Comparison of ENCODE assay signal across 2 mouse cellular contexts in the genomic region with DNA sequence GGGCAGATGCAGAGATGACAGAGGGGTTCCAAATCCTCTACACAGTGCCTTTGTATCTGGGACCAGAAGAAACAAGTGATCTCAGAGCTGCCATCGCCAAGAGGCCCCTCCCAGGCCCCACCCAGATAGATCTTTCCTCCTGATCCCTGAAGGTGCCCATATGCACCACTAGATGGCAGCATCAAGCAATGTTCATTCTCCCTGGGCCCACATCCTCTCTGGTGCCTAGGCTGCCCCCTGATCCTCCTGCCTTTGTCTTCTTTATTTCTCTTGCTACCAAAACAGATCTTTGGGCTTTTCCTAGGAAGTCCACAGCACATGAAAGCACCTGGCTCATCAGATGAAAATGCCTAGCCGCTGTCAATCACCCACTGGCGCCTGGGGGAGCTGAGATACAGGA.
A peak's percentile ranks its signal among the peaks of the same experiment; 100 is the strongest.
TF ChIP-seq lines count a peak whose summit lies in the region.

No protein-coding gene starts in this region.

TF ChIP-seq in CH12.LX, 34 proteins besides CTCF, POLR2A, EP300 and RAD21:
- no peak for TF ChIP-seq JUN (IDR thresholded peaks at IDR 0.05; ENCODE audit: insufficient read depth, low read depth, low read length)
- no peak for TF ChIP-seq KAT2A (IDR thresholded peaks at IDR 0.05; ENCODE audit: insufficient replicate concordance, low read length)
- TF ChIP-seq MYC (IDR thresholded peaks at IDR 0.05; ENCODE audit: low read depth, low read length), result 0 out of 2 replicates have a peak, but pooled peaks have one; percentile 24
- TF ChIP-seq MAX (IDR thresholded peaks at IDR 0.05; ENCODE audit: low read length), result no peak
- TF ChIP-seq CHD2 (IDR thresholded peaks at IDR 0.05; ENCODE audit: low read length), result no peak
- no peak for TF ChIP-seq USF1 (IDR thresholded peaks at IDR 0.05; ENCODE audit: low read depth, low read length)
- TF ChIP-seq SIN3A (IDR thresholded peaks at IDR 0.05; ENCODE audit: low read length), result no peak
- peak; percentile 70 for TF ChIP-seq NRF1 (IDR thresholded peaks at IDR 0.05; ENCODE audit: low read depth, low read length)
- peak; percentile 38; the same call in 1 of the 2 replicates for TF ChIP-seq MEF2A (IDR thresholded peaks at IDR 0.05; ENCODE audit: borderline replicate concordance, low read depth, low read length)
- peak; percentile 91 for TF ChIP-seq ZC3H11A (IDR thresholded peaks at IDR 0.05; ENCODE audit: low read depth, low read length)
- TF ChIP-seq TCF12 (IDR thresholded peaks at IDR 0.05; ENCODE audit: low read depth, low read length), result peak; percentile 15; the same call in 1 of the 2 replicates
- TF ChIP-seq ELF1 (IDR thresholded peaks at IDR 0.05; ENCODE audit: low read depth, low read length), result peak; percentile 23; the same call in 1 of the 2 replicates
- peak; percentile 96 for TF ChIP-seq MAZ (IDR thresholded peaks at IDR 0.05; ENCODE audit: low read depth, low read length)
- TF ChIP-seq E2F4 (IDR thresholded peaks at IDR 0.05; ENCODE audit: insufficient replicate concordance, low read depth, low read length), result no peak
- peak; percentile 59; the same call in 1 of the 2 replicates for TF ChIP-seq IRF4 (IDR thresholded peaks at IDR 0.05; ENCODE audit: low read depth, low read length)
- no peak for TF ChIP-seq RCOR1 (conservative IDR thresholded peaks at IDR 0.05; ENCODE audit: low read depth, low read length)
- TF ChIP-seq ZKSCAN1 (IDR thresholded peaks at IDR 0.05; ENCODE audit: borderline replicate concordance, low read depth, low read length), result no peak
- peak; percentile 97 for TF ChIP-seq SMC3 (IDR thresholded peaks at IDR 0.05; ENCODE audit: low read depth, low read length)

TF ChIP-seq in myocyte, 11 proteins besides CTCF, POLR2A, EP300 and RAD21:
- TF ChIP-seq TCF12 (IDR thresholded peaks at IDR 0.05; ENCODE audit: insufficient read depth, poor library complexity, severe bottlenecking), result no peak
- TF ChIP-seq MYOD1 (IDR thresholded peaks at IDR 0.05; ENCODE audit: control insufficient read depth in 1 of 3, insufficient read length in 2 of 3, low read depth in 2 of 3), result no peak
- no peak for TF ChIP-seq CEBPB (IDR thresholded peaks at IDR 0.05; ENCODE audit: insufficient read depth, poor library complexity, severe bottlenecking)
- no peak for TF ChIP-seq TCF3 (IDR thresholded peaks at IDR 0.05; ENCODE audit: insufficient read length, low read depth)
- TF ChIP-seq MYOG (IDR thresholded peaks at IDR 0.05; ENCODE audit: control insufficient read depth in 1 of 3, insufficient read depth in 1 of 3, insufficient read length in 2 of 3, low read depth in 2 of 3), result no peak
- no peak for TF ChIP-seq SRF (IDR thresholded peaks at IDR 0.05; ENCODE audit: control insufficient read depth, insufficient read length, low read depth)
- no peak for TF ChIP-seq E2F4 (IDR thresholded peaks at IDR 0.05; ENCODE audit: insufficient read depth)
